Mouse (Mus musculus) granulocyte monocyte progenitor cell, adult 5-6 weeks (primary cell): ENCODE measurements around the gene Galk1. TPM values are rescaled to one million over a fixed set of nuclear protein-coding genes. Genes with fewer than 3 reads are reported as not detected.
A peak's percentile ranks its signal among the peaks of the same experiment; 100 is the strongest.

Experiments used
- ATAC-seq: replicated peaks from 2 replicates; pipeline ENCODE4 v1.8.0; 2016; ENCODE audit warnings: mild to moderate bottlenecking, moderate TSS enrichment, inconsistent platforms; ENCODE audit not compliant: poor library complexity, severe bottlenecking
- total RNA-seq, 2 experiments: library from RNA; stranded (forward) in 1 of 2; stranded (reverse) in 1 of 2; fragments of 200-712, 200-1000 nt in 1 of 2; fragments of >200 nt in 1 of 2; fragmentation: Nextera tagmentation in 1 of 2; gene quantifications; 2 replicates each; pipeline ENCODE4 v1.2.3; 2014 to 2017

Gene Galk1
- total RNA-seq (2014; fragmentation: Nextera tagmentation) (36.7 and 62.2 TPM in 2 replicates), total RNA-seq (2017) (41.3 and 52.3 TPM in 2 replicates)

DNA sequence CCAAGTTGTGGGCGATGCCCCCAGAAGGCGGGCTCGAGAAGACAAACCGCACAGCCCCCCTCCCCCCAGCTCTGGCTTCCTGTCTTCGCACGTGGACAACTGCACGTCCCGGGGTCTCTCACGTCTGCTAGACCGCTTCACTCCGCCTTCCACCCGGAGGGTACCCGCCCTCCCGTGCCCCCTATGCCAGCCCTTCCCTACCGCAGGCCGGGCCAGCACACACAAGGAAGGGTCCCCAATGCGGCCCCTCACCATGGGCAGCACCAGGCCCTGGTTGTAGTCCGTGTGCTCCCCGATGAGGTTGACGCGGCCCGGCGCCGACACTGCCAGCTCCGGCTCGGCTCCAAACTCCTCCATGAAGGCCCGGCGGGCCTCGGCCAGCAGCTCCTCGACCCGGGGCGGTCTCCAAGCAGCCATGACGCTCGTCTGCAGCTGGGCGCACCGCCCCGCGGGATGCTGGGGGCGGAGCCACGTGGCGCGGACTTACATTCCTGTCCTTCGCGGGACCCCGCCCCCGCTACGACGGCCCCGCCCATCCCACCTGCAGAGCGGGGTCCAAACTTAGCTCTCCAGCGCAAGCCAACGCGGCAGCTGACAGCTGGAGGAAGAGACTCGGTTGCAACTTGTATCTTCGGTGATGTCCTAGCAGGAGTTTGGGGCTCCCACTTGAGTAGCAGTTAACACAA is at the start of gene Galk1:
Galk1 (minus strand) TSS at position 458 of the 686 bp plus-strand sequence.
- peak; percentile 88 for ATAC-seq

- no peak for ATAC-seq
These were observed 49.3 kb upstream of the Galk1 start for GRCm38 (mm10) chr11:116061641-116062415.

- no peak for ATAC-seq
These were observed 48.1 kb upstream of the Galk1 start for GRCm38 (mm10) chr11:116060596-116060995.

DNA sequence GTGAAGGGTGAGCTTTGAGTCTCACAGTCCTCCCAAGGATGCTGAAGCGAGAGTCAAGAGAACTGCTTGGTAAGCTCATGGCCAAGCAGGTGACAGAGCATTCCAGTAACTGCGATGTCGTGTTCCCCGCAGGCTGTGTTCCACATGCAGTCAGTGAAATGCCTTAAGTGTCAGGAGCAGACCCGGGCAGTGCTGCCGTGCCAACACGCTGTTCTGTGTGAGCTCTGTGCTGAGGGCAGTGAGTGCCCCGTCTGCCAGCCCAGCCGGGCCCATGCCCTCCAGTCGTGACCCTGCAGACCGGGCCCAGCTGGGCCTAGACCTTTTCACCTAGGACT is 47.1 kb upstream of the Galk1 start:
- ATAC-seq, result no peak

GRCm38 (mm10) chr11:116058868-116059690 is 46.6 kb upstream of the Galk1 start:
- no peak for ATAC-seq

- no peak for ATAC-seq
These were observed 45.6 kb upstream of the Galk1 start for GRCm38 (mm10) chr11:116058022-116058614.

DNA sequence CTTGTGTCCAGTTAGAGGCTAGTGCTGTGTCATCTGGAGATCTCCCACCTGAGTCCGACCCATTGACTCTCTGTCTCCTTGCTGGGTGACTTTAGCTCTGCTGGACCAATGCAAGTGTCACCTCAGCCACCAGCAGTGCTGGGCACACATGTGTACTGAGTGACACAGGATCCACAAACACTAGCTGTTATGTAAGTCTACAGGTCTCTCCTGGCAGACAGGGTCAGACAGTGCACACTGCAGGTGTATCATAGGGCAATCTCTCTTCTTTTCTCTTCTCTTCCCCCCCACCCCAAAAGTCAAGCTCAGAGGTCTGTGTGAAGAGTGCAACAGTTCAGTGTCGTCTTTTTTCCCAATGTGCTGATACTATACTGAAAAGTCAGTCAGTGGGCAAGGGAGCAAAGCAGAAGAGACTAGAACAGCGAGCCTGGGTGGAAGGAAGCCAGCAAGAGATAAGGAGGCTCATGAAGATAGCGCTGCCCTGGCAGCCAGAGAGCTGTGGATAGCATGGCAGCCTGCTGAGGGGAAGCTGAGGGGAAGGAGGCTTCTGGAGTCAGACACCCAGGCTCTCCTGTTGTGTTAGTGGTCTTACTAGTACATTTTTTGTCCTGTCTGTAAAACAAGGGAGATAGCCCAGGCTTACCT is 44.8 kb upstream of the Galk1 start:
- no peak for ATAC-seq

- no peak for ATAC-seq
These were observed 43.4 kb upstream of the Galk1 start for GRCm38 (mm10) chr11:116055873-116056272.

GRCm38 (mm10) chr11:116053510-116054229 is 41.2 kb upstream of the Galk1 start:
- ATAC-seq, result no peak

- ATAC-seq, result no peak; the same call in 1 of the 2 replicates
These were observed 37.7 kb upstream of the Galk1 start for GRCm38 (mm10) chr11:116050196-116050595.

- ATAC-seq, result no peak
These were observed 37.1 kb upstream of the Galk1 start for GRCm38 (mm10) chr11:116049610-116050009.

- ATAC-seq, result no peak
These were observed 32.7 kb upstream of the Galk1 start for GRCm38 (mm10) chr11:116045173-116045572.

DNA sequence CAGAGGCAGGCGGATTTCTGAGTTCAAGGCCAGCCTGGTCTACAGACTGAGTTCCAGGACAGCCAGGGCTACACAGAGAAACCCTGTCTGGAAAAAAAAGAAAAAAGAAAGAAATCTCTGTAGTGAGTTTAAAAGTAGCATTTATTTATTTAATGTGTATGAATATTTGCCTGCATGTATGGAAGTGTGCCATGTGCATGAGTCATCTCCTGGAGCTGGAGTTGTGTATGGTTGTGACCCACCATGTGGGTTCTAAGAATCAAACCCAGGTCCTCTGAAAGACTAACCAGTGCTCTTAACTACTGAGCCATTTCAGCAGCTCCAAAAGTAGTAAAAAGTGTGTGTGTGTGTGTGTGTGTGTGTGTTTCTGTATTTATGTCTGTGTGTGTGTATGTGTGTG is 30.8 kb upstream of the Galk1 start:
- ATAC-seq, result no peak

- ATAC-seq, result no peak
These were observed 30.0 kb upstream of the Galk1 start for GRCm38 (mm10) chr11:116042372-116043138.

DNA sequence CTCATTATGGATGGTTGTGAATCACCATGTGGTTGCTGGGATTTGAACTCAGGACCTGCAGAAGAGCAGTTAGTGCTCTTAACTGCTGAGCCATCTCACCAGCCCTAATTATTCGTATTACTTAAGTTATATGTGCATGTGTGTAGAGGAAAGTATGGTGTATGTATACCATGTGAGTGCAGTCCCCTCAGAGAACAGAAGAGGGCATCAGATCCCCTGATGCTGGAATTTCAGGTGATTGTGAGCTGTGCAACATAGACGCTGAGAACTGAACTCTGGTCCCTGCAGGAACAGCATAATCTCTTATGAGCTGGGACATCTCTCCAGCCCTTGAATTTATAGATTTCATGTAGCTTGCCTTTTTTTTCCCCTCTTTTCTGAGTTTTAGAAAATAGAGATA is 29.3 kb upstream of the Galk1 start:
- ATAC-seq, result no peak

DNA sequence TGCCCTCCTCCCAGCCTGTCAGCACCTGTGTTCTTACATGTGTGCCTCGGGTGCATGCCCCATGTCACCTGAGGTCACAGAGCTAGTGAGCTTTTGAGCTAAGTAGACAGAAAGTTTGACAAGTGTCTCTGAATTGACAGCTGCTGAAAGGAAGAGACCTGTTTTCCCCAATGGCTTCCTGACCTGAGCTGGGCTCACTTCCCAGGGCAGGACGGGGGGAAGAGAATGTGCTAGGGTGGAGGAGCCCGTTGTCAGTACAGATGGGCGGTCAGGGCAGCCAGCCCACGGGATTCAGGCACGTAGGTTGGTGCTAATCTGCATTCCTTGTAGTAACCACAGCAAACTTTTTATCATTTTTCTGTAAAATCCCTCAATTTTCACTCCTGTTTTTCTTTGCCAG is 28.1 kb upstream of the Galk1 start:
- no peak for ATAC-seq

DNA sequence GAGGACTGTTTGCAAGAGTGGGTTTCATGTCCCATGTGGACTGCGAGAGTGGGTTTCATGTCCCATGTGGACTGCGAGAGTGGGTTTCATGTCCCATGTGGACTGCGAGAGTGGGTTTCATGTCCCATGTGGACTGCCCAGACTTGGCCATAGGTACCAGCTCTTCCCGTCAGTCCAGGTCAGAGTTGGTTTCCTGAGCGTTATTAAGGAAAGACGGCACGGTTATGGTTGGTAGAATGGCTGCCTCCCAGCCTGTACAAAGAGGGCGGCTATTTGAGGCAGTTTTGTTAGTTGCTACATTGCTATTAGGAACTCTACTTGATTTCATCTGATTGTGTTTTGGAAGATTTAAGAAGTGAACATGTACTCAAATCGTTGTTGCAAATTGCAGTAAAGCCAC is 25.3 kb upstream of the Galk1 start:
- no peak for ATAC-seq

GRCm38 (mm10) chr11:116036671-116037070 is 24.2 kb upstream of the Galk1 start:
- ATAC-seq, result no peak

DNA sequence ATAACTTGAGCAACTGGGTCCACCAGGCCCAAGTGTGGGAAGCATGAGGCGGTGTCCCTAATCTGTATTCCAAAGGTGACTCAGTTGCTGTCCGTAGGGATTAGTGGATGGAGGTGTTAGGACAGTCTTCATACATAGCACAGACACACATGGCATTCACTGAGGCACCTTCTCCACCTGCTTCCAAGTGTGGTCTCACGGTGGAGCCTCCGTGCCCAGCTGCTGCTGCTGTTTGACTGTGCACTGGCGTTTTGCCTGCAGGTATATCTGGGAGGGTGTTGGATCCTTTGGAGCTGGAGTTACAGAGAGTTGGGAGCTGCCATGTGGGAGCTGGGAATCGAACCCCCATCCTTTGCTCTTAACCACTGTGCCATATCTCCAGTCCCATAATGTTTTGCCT is 22.1 kb upstream of the Galk1 start:
- ATAC-seq, result no peak
